Mouse (Mus musculus): ENCODE data around the gene Eng.

The Eng gene

GRCm38 (mm10) chr2:32646379-32647056 is at the start of gene Eng:
Eng (plus strand) TSS chr2:32646595.
- in situ Hi-C loops (cut with MboI, MseI) = no loop called here

DNA sequence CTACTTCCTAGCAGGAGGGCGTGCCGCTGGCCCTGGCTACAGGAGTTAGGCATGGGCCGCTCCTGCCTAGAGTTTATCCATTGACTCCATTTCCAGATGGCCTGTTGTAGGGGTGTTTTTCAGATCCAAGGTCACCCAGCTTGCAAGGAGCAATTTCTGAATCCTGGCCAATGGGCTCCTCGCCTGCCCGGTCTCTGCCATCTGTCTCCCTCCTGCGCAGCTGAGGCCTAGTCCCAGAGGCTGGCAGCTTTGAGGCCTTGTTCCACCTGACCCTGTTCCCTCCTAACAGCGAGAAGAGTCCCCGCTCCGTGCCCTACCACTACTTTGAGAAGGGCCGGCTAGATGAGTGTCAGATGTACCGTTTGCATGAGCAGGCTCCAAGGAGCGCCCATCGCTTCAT is 49.7 kb upstream of the Eng start:
- in situ Hi-C loops (cut with MboI, MseI) = no loop called here

- in situ Hi-C loops (cut with MboI, MseI) = no loop called here
Measured at GRCm38 (mm10) chr2:32597248-32597647, 49.1 kb upstream of the Eng start.

DNA sequence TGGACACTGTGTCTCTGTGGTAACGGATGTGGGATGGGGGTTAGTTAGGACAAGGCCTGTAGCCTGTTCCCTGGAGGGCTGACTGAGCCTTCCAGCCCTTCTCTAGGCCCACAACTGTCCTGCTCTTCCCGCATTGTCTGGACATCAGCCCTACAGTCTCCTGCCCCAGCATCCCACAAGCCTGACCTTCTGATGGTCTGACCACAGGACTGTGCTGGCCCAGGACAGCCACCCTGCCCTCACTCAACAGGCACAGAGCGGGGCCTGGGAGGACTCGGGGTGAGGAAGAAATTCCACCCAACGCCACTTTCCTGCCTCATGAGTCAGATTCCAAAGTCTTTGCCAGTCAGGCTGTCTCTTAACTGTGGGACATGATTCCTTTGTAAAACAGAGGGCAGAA is 48.7 kb upstream of the Eng start:
- in situ Hi-C loops (cut with MboI, MseI) = no loop called here

- in situ Hi-C loops (cut with MboI, MseI) = no loop called here
Measured at GRCm38 (mm10) chr2:32598506-32598905, 47.9 kb upstream of the Eng start.

DNA sequence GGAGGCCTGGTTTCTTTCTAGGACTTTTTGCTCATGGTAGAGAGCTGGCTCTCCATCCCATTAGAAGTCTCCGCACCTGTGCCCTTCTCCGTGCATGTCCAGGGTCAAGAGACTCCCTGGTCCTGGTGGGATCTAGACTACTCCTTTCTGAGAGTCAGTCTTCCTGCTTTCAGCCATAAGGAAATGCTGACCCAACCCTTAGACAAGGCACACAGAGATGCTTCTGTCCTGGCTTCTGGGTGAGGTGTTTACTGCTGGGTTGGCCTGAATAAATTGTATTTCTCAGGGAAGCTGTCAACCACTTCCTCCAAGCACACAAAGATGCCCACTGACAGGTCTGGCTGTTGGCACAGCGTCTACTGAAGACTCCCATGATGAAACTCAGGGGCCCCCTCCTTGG is 47.0 kb upstream of the Eng start, which contains the start of gene St6galnac6:
TSS of gene St6galnac6 (plus strand) at position 301 of the 400 bp plus-strand sequence.
- in situ Hi-C loops (cut with MboI, MseI) = no loop called here

- in situ Hi-C loops (cut with MboI, MseI) = loop anchor here (10.0 kb wide), 1 partner anchor 93 kb away; no protein-coding TSS in a partner anchor
Measured at GRCm38 (mm10) chr2:32601417-32602065, 44.9 kb upstream of the Eng start.

DNA sequence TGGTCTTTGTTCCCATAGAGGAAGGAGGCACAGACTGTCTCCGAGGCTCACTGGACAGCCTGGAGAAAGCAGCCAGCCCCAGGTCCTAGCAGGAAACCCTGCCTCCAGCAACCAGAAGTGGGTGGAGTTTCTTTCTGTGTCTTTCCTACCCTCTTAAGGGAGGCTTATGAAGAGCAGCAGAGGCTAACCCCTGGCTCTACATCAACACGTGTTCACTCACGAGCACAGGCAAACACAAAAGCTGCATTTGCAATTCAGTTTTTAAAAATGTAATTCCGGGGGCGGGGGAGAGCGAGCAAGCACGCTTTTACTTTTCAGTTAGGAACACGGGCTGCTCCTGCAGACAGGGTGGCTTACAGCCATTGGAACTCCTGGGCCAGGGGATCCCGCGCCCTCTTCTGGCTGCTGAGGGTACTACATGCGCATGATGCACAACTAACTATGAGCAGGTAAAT is 43.8 kb upstream of the Eng start:
- in situ Hi-C loops (cut with MboI, MseI) = loop anchor here (10.0 kb wide), 1 partner anchor 92 kb away; no protein-coding TSS in a partner anchor

DNA sequence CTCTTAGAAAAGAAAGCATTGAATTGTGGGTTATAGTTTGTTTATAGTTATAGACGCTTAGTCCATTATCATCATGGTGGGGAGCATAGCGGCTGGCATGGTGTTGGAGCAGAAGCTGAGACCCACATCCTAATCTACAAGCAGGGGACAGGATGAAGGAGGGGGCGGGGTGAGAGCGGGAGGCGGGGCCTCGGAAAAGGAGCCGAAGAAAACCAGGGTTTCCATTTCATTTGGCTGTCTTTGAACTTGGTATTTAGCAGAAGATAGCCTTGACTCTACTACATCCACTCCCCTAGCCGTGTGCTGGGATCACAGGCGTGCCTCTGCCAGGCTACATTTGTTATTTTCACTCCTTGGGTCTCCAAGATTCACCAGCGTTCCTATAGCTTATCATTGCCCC is 41.8 kb upstream of the Eng start:
- in situ Hi-C loops (cut with MboI, MseI) = loop anchor here (10.0 kb wide), 1 partner anchor 90 kb away; no protein-coding TSS in a partner anchor

DNA sequence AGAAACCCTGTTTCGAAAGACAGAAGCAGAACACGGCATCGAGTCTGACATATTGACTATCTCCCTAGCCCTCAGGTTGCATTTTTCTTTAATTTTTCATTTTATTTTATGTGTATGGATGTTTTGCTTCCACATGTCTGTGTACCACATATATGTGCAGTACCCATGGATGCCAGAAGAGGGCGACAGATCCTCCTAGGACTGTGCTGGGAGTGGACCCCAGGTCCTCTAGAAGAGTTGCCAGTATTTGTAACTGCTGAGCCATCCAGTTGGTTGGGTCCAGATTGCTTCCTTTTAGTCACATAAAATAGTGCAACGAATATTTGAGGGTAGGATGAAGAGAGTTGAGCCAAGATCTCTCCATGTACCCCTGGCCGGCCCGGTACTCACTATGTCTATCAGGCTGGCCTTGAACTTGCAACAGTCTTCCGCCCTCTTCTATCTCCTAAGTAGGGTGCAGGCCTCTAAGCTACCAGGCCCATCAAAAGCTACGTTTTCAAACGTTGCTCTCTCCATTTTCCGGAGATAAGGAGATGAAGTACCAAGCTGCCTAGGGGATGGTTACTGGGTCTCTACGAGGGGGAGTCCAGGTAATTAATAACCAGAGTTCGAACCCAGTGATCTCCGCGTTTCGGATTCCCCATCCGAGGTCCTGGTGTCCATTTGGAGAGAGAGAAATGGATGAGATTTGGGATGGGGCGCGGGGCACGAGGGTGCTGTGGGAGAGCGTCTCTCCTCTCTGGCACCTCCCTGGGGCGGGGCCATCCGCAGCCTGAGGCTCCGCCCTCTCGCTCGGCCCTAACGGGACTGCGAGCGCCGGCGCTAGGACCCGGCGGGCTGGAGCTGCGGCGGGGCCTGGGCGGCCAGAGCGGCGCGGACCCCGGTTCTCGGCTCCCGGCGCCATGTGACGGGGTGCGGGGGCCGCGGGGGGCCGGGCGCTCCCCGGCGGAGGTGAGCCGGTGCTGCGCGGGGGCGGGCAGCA is 39.9 kb upstream of the Eng start:
- in situ Hi-C loops (cut with MboI, MseI) = loop anchor here (10.0 kb wide), 1 partner anchor 88 kb away; no protein-coding TSS in a partner anchor

- in situ Hi-C loops (cut with MboI, MseI) = loop anchor here (10.0 kb wide), 1 partner anchor 87 kb away; no protein-coding TSS in a partner anchor
Measured at GRCm38 (mm10) chr2:32607262-32607947, 39.0 kb upstream of the Eng start.

- in situ Hi-C loops (cut with MboI, MseI) = loop anchor here (10.0 kb wide), 1 partner anchor 87 kb away; no protein-coding TSS in a partner anchor
Measured at GRCm38 (mm10) chr2:32608141-32608777, 38.1 kb upstream of the Eng start.

DNA sequence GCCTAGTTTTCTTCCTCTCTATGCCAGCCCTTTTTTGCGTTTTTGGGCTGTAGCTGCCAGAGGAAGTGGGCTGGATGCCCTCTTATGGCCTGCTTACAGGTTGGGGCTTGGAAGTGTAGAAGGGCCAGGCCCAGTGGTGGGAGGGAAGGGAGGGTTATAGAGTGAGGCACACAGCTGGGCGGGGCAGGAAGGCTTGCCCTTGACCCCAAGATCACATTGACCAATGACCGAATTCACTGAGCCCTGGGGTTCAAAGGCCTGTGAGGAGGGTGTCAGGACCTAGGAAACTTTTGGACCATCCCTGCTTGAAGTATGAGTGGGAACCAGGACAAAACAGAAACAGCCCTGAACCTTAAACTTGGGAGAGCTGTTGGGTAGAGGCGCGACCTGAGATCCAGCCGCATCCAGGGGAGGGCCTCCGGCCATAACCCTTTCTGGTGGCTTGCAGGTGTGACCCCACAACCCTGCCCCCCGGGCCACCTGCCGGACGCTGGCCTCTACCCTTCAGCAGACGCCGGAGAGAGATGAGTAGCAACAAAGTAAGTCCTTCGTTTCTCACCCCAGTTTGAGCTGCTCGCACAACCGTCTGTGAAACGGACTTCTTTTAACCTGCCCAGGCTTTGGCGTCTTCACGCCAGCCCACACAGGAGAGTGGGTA is 37.5 kb upstream of the Eng start:
- in situ Hi-C loops (cut with MboI, MseI) = loop anchor here (10.0 kb wide), 1 partner anchor 86 kb away; no protein-coding TSS in a partner anchor

DNA sequence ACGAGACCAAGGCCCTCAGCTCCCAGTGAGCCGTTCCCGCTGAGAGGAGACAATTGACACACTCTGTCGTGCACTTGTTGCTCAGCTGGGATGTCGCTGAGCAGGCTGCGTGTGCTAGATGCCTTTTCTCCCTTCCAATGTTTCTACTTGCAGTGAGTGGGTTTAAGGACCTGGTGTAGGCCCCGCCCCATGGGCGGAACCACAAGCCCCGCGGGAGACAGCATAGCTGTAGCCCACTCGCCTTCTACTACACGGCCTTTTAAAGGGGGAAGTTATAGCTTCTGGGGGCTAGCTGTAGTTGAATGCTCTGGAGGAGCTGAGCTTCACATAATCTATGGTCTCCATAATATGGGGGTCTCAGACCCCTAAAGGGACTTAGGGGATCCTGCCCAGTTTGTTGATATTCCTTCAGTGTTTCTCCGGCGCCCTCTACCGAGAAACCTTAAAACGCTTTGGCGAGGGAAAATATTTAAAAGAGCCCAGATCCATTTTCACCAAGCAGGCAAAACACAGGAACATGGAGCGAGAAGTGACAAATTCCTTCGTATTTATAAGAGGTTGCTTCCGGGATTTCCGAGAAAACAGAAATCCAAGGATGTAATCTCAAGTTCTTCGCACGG is 35.7 kb upstream of the Eng start:
- in situ Hi-C loops (cut with MboI, MseI) = no loop called here

- in situ Hi-C loops (cut with MboI, MseI) = no loop called here
Measured at GRCm38 (mm10) chr2:32612274-32612673, 34.1 kb upstream of the Eng start.

DNA sequence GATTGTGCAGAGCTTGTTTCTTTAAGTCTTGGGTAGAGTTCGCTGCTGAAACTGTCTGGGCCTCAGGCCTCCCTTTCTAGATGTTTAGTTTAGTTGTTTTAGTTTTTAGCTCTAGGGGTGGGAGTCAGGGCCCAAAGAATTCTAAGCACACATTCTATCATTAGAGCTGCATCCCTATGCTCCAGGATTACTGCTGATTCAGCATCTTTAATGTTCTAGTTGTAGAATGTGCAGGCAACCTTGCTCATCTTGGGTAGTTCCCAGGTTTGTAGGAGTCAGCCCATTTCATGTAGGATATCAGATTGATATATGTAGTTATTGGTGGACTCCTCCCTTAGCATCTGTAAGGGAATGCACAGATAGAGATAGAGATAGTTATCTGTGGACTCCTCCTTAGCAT is 29.3 kb upstream of the Eng start:
- in situ Hi-C loops (cut with MboI, MseI) = no loop called here

GRCm38 (mm10) chr2:32617601-32618000 is 28.8 kb upstream of the Eng start:
- in situ Hi-C loops (cut with MboI, MseI) = no loop called here

DNA sequence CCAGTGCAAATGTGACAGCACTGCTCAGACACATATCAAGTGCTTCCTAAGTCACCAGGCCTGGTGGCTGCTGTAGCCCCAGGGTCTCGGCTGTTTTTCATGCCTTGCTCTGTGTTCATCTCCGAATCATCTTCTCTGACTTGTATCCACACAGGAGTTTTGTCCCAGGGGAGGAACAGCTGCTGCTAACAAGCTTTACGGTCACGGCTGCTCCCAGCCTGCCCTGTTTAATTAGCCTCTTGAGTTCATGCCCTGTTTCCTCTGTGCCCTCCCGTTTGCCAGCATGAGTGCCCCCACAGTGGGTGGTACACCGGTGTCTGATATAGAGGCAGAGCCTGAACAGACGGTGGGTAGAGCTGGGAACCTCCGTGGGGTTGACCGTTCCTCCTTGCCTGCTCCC is 28.3 kb upstream of the Eng start:
- in situ Hi-C loops (cut with MboI, MseI) = no loop called here

- in situ Hi-C loops (cut with MboI, MseI) = no loop called here
Measured at GRCm38 (mm10) chr2:32620682-32621516, 25.5 kb upstream of the Eng start.

Data from T-helper 2 cell (primary cell).